Mouse (Mus musculus): ENCODE results near the gene Epn2. TPM values are rescaled to one million over a fixed set of nuclear protein-coding genes. Genes with fewer than 3 reads are reported as not detected.

Gene Epn2
- polyA plus RNA-seq, 1 experiment = 48.3 TPM

DNA sequence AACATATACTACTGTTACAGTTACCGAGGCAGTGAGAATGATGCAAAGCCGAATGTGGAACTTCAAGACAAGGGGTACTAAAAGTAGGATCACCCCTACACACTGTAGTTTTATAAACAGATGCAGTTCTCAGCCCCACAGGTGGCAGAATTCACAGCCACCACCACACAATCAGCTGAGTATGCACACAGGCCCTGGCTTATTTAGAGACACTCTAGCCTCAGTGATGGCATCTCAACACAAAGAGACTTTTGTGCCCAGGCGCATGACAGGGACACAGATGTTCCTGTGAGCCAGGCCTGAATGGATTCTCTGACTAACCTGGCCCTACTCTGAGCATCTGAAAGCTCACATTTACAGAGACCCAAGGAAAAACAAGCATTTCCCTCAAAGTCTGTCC is 42.1 kb downstream of the Epn2 start:
- no peak for DNase-seq (ENCODE audit: low spot score)

DNA sequence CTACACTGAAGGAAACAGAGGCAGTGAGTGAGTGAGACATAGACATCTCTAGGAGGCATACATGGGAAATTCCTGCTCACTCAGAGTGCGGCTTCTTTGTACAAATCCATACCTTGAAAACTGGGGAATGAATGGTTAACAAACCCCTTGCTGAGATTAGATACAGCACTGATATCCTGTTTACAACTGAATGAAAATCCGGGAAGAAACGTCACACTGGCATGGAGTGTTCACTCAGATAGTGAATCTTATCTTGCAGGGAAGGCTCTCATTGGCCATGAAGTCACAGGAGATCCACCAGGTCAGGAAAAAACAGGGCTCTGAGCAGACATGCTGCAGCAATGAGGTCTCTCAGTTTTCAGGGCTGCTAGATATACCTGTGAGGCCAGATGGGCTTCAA is 42.5 kb downstream of the Epn2 start:
- no peak for DNase-seq (ENCODE audit: low spot score)

DNA sequence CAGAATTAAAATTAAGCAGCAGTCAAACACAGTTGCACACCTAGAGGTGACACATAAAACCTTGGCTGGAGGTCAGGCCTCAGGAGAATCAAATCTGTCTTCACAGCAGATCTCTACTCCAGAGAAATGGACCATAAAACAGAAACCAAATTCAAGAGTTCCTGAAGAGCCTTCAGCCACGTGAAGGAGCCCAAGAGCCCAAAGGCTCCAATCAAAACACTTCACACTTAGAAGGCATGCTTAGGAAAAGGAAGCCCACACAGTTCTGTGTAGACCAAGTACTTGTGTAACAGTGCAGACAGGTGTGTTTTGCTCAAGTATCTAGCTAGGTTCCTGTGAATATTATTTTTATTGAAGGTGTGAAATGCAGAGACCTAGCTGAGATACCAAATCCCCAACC is 44.0 kb downstream of the Epn2 start:
- no peak for DNase-seq (ENCODE audit: low spot score)

DNA sequence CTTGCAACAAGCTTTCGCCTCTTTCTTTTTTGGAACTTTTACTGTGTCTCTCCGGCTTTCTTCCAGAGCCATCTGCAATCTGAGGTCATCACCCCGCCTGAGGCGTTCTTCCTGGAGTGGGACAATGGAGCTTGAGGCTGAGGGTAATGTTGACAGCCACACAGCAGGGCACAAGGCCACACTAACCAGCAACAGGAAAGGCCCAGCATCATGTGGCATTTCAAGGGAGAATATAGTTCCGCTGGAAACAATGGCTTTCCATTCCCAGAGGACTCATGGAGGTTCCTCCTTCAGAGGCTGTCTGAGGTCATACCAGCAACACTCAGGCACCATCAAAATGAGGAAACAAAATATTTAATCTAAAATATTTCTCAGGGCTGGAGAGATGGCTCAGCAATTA is 45.9 kb downstream of the Epn2 start:
- no peak for DNase-seq (ENCODE audit: low spot score)

DNA sequence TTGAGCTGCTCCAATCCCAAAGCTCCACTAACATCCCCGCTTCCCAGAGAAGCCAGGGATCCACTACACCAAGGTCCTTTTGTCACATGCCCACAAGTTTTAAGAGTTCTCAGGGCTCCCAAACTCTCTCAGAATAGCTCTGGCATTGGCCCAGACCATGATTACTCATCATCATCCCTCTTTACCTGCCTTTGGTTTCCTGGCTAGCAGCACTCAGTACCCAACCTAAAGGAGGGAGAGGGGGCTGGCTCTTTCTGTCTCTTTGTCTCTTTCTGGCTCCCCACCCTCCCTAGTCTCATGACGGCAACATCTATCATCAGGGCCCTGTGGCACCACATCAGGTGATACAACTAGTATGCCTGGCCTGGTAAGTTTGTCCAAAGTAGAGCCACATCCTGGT is 46.7 kb downstream of the Epn2 start:
- no peak for DNase-seq (ENCODE audit: low spot score)

DNA sequence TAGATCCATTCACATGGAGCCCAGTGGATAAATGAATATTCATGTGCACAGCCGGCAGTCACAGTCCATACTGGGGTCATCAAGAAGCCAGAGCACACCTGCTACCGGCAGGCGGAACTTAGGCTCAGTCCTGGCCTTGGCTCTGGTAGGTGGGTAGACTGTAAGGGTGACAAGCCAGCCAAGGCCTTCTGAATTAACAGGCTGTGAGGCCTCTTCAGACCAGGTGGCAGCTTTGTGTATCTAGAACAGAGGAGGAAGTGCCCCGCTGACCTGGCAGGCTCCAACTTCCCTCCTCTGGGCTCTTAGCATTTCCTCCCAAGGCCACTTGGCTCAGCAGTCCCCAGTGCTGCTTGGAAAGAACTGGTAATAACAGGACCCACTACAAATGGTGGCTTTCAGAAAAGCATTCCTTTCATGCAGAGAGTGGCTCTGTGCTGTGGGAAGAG is 50.2 kb downstream of the Epn2 start:
- DNase-seq (ENCODE audit: low spot score) = no peak

DNA sequence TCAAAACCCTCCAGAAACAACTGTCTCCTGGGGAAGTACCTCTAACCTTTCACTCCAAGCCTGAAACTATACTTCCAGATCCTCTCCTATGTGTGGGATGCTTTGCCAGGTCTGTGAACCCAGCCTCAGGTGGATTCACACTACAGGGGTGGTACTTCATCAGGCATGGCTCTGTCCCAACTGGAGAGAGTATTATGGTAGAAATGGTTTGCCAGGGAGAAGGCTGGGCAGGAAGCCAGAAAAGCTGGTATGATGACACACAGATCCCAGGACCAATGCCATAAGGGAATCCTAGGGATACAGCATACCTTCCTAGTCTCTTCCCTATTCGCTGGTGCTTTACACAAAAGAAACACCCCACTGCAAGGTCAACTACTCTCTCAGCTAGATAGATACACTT is 52.6 kb downstream of the Epn2 start:
- no peak for DNase-seq (ENCODE audit: low spot score)

DNA sequence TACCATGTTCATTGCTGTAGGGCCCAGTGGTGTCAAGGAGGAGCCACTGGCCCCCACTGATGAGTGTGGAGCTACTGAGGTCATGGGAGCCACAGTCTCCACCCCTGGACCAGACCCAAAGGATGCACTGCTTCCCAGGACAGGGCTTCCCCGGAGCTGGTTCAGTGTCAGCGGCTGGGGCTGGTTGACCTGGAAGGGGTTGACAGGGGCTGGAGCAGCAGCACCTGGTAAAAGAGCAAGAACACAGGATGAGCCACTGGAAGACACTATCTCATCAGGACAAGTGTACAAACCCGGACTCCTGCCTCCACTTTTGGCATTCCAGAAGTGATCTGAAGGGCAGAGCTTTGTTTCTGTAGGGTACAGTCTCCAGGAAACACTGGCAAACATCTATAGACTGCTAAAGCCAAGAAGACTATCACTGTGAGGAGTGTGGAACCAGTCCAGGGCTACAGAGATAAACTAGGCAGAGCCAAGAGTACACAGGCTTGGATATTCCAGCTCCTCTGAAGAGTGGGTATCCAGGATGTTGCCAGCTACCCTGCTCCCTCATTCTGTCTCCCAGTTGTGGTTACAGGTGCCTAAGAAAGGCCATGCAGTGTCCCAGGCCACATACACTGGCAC is 59.9 kb downstream of the Epn2 start:
- DNase-seq (ENCODE audit: low spot score) = no peak

DNA sequence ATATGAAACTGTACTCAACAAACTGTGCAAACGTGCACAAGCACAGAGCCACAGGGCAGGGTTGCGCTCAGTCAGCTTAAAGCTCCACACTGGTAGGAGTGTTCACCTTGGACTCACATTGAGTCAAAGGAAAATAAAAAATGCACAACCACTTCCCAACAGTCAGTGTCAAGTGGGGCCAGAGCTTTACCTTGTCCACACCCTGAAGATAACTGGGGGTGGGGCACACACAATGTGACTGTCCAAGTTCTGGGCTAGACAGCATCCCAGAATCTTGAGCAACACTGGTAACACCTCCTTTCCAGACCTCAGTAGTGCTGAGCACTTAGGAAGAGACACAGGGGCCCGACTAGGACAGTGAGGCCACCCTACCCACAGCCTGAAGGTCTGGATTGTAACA is 60.6 kb downstream of the Epn2 start:
- no peak for DNase-seq (ENCODE audit: low spot score)

DNA sequence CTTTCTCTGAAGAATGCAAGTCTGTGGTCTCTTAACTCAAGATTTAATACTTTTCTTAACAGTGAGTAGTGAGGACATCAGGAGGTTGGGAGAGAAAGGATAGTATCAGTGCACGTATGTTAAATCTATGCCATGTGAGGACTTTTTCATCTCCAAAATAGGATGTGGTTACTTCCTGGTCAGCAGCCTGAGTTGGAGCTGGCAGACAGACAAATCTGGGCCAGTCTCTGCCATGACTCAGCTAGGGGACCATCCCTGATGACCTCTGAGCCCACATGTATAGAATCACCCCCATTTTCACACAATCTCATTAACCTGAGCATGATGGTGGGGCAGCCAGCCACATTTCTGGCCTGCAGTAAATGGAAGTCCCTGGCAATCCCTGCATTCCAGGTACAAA is 61.5 kb downstream of the Epn2 start:
- DNase-seq (ENCODE audit: low spot score) = no peak

DNA sequence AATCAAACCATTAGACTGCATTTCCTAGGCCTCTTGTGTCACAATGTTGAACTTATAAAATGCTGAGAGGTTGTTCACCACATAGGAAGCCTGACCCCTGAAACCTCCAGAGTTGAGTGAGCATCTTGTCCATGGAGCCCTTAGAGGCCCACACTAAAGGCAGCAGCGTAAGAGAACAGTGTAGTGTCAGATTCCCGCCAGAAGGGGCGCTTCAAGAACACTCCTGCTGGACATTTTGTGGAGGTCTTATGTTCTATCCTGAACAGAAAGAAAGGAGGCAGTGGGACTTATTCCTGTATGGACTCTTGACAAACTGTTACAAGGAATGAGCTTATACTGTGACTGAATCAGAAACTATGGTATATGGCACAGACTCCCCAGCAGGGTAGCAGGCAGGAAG is 64.5 kb downstream of the Epn2 start:
- no peak for DNase-seq (ENCODE audit: low spot score)

DNA sequence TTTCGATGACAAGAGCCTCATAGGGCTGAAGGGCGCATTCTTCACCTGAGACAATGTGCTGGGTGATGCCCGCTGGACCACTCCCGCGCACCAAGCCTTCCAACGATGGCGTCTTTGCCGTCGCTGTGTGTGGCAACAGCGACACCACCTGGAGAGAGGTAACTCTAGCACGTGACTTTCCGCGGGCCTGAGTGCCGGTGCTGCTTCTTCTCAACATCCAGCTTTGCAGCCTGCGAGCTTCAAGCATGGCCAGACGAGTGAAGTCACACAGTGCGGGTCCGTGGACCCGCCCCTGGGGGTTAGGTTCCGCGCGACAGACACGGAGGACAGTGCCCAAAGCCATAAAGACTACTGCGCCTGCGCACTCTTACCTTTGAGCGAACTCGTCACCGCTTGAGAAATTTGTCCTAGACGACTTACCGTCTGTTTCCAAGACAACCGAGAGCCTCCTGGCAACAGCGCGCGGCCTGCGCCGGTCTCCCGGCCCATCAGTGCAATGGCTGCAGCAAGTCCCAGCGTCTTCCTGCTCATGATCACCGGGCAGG is 74.7 kb downstream of the Epn2 start, which contains the start of gene B9d1:
Gene B9d1, plus strand, starts transcription at position 432 of the 545 bp plus-strand sequence.
- DNase-seq (ENCODE audit: low spot score) = peak; percentile 92

DNA sequence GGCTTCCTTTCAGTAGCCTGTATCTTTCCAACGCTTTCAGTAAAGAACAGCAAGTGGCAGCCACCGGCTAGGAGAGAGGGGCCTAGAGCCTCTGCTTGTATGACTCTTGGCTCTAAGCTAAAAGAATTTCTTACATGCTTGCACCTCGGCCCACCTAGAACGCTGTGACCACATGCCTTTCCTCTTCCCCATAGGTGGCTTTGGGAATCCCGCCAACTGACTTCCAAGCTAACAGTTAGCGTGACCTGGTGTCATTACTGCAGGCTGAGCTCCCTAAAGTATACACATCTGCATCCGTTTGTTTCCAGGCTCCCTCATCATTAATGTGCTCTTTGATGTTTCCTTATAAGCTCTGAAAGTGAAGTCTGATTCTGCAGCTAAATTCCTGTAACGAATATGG is 75.6 kb downstream of the Epn2 start:
- no peak for DNase-seq (ENCODE audit: low spot score)

DNA sequence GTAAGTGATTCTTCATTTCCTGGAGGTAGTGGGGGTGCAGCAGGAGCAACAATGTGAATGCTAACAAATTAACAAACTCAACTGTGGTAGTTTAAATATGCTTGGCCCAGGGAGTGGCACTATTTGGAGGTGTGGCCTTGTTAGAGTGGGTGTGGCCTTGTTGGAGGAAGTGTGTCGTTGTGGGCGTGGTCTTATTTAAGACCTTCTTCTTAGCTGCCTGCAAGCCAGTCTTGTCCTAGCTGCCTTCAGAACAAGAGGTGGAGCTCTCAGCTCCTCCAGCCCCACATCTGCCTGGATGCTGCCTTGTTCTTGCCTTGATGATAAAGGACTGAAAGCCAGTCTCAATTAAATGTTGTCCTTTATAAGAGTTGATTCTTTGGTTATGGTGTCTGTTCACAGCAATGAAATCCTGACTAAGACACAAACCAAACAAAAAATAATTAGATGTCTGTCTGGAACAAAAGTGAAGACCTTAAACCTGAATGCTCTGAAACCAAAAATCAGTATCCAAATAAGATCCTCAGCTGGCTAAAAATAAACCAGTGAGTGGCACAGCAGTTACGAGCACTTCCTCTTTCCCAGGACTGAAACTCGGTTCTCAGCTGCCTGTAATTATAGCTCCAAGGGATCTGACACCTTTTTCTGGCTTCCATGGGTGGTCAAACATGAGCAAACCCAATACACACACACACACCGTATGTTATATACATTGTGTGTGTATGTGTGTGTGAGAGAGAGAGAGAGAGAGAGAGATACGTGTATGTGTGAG is 80.6 kb downstream of the Epn2 start:
- DNase-seq (ENCODE audit: low spot score) = no peak

DNA sequence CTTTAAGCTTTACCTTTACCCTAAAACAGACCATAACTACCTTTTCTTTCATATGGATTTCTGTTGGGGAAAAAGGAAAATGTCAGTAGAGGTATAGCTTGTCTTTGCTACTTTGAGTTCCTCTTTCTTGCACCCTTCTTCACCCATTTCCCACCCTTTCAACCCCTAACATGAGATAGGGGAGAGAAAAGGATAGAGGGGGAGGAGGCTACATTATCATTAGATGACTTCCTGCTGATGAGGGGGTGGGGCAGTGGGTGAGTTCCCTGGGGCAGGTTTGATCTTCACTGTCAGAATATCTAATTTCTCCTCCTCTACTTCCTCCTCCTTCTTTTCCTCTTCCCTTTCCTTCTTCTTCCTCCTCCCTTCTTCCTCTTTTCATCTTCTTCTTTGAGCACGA is 82.0 kb downstream of the Epn2 start:
- no peak for DNase-seq (ENCODE audit: low spot score)

DNA sequence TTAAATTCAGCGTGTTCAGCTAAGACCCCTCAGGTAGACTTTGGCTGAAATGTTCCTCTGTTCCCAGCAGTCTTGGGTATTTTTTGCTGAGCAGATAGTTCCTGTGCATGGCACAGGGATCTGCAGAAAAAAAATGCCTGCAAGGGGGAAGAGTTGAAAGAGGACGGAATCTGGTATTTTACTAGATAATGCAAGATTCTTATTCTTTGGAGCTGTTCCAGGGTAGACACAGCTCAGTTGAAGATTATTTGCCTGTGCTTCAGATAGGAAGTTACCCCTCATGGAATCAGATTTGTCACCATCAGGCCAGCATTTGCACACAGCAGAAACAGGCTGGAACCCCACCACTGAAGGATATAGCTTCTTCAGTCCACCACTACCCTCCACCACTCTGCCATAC is 84.0 kb downstream of the Epn2 start:
- no peak for DNase-seq (ENCODE audit: low spot score)

DNA sequence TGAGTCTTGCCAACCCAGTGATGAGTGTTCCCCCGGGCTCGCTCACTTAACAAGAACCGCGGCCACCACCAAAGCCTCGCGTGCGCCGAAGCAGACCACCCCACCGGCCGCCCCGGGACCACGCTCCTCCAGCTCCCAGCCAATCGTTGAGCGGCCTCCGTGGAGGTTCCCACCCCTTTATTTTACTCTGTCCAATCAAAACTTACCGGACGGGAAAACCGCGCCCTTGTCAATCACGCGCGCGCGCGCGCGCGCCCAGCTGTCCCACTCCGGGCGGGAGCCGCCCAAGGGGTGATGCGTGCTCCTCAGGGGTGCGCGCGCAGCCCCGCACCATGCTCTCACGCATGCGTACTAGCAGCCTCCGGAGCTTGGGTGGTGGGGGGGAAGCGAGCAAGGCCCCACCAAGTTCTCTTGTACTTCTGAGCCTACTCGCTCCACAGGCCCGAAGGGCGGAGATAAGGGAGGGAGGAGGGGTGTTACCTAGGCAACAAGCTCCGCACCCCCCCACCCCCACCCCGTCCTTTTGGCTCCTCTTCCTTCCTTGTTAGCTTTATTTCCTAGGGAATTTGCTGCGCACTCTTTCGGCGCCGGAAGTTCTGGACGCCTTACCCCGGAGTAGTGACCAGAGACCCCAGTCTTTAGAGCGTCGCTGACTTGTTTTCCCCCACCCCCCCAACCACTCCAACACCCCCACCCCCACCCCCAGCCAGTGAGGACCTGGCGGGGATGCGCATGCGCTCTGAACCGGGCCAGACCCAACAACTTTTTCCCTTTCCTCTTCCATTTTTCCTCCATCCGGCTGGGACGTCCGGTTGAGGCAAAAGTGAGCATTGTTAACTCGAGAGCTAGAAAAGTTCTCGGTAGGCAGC is 85.1 kb downstream of the Epn2 start, which contains the start of gene Mapk7:
Gene Mapk7, minus strand, starts transcription at position 278 of the 869 bp plus-strand sequence.
- DNase-seq (ENCODE audit: low spot score) = peak; percentile 85

DNA sequence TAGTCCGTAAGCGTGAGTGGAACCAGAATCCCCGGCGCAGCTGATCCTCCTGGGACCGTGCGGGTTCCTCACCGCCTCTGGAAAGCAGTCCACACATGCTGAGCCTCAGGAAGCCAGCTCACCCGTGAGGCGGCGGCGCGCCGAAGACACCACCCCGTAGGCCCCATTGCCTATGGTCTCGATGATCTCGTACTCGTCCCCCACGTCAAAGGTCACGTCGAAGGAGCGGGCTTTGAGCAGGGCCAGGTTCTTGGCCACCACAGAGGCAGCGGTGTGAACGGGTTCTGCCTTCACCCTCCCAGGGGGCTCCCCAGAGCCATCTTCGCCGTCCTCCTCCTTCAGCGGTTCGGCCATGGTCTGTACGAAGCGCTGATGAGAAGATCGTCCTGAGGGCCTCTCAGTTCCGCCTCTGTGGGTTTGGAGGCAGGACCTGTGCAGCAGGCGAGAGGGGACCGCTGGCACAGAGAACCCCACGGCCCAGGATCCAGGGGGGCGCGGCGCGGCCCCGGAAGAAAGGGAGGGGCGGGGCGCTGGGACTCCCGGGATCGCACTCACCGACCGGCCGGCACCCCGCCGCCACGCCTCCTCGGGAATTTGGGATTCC is 85.9 kb downstream of the Epn2 start:
- DNase-seq (ENCODE audit: low spot score) = no peak

DNA sequence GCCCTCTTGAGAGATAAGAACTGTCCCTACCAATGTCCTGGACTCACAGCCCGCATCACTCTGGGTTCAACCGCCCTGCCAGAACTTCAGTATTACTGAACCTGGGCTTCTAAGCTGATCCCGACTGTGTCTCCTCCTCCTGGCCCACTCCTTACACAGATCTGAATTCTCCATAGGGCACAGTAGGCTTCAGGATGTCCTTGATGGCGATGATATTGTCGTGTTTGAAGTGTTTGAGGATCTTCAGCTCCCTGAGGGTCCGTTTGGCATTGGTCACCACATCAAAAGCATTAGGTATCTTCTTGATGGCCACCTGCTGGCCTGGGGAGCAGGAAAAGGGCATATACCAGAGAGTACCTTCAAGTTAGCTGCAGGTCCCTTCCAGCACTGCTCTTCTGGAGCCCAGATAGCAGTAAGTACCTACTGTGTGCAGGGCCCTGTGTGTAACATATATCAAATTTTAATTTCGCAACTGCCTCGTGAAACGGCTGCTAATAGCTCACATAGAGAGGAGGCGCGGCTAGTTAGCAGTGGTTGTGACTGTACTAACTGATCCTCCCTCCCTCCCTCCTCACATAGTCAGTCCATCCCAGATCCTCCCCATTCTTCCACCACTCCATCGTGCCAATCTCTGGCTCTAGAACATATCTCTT is 86.6 kb downstream of the Epn2 start:
- no peak for DNase-seq (ENCODE audit: low spot score)

DNA sequence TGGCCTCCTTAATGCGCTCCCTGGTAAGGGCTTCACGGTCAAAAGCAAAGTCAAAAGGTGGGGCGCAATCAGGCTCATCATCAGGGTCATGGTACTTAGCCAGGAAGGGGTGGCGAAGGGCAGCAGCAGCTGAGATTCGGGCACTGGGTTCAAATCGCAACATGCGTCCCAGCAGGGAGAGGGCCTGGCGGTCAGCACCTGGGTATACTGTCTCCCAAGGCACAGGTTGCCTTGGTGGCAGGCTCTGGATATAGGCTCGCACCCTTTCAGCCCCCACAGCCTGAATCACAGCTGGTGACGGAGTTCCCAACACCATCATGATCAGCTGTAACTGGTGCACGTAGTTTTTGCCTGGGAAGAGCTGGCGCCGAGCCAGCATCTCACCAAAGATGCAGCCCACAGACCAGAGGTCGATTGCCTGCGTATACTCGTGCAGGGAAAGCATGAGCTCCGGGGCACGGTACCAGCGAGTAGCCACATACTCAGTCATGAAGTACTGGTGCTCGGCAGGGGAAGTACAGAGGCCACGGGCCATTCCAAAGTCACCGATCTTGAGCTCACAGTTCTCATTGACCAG is 88.5 kb downstream of the Epn2 start:
- no peak for DNase-seq (ENCODE audit: low spot score)

DNA sequence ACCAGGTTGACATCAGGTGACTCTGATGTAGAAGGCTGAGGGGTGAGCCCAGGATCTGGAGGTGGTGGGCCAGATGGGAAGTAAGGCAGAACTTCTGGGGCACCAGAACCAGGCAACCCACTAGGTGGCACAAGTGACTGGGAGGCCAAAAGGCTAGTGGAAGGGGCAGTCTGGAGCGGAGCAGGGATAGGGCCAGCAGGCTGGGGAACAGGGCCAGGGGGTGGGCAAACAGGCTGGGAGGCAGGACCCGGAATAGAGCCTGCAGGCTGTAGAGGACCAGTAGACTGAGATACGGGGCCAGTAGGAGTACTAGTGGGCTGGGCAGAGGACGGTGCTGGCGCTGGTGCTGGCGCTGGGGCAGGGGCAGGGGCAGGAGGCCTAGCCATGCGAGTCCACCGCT is 89.6 kb downstream of the Epn2 start:
- DNase-seq (ENCODE audit: low spot score) = no peak
